Mouse (Mus musculus): ENCODE results near the gene Gm9803. TPM values are rescaled to one million over a fixed set of nuclear protein-coding genes. Genes with fewer than 3 reads are reported as not detected.
"Not testable (repeated sequence)": the region's sequence is repeated elsewhere in the genome, so short reads cannot be mapped to it uniquely, and the experiment has no call there.

The Gm9803 gene
- polyA plus RNA-seq (2012) = 0.57 and 1.1 TPM in 2 replicates

DNA sequence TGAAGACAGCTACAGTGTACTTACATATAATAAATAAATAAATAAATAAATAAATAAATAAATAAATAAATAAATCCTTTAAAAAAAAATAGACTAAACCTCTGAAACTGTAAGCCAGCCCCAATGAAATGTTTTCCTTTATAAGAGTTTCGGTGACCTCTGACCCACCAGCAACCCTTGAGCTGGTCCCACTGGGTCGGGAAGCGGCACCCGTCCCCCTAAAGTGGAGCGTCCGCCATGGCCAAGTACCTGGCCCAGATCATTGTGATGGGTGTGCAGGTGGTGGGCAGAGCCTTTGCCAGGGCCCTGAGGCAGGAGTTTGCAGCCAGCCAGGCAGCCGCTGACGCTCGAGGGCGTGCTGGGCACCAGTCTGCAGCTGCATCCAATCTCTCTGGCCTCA is at the start of gene Gm9803:
Gm9803 (plus strand) TSS at position 154 of the 400 bp plus-strand sequence.
- not testable (repeated sequence) for H3K4me1 ChIP-seq (ENCODE audit: control insufficient read depth); H3K4me3 ChIP-seq (replicated peaks); H3K9me3 ChIP-seq (ENCODE audit: control insufficient read depth, low read length); H3K27me3 ChIP-seq (ENCODE audit: control insufficient read depth)
- peaks cover 35% of the 10 kb centered on the region for H3K36me3 ChIP-seq (ENCODE audit: control insufficient read depth)

DNA sequence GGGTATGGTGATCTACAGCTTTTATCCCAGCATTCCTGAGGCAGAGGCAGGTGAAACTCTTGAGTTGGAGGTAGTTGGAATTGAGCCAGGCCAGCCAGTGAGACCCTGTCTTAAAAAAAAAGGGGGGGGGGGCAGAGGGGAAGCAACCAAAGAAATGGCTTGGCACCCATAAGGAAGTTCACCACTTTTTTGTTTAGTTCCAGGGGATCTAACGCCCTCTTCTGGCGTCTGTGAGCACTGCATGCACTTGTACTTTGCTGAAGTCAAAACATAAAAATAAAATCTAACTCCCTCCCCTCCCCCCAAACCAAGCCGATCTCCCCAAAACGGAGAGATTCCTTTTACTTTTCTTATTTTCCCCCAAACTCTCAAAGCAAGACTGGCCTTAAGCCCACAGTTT is 48.5 kb upstream of the Gm9803 start:
- TF ChIP-seq TAL1 (IDR thresholded peaks at IDR 0.05; ENCODE audit: low read length) (no peak), GATA1 (IDR thresholded peaks at IDR 0.05; ENCODE audit: low read length) (no peak)
- H3K4me1 ChIP-seq (ENCODE audit: control insufficient read depth) = peaks cover 29% of the 10 kb centered on the region

GRCm38 (mm10) chr10:43477459-43477858 is 46.4 kb upstream of the Gm9803 start:
- TF ChIP-seq TAL1 (IDR thresholded peaks at IDR 0.05; ENCODE audit: low read length) = no peak
- TF ChIP-seq GATA1 (IDR thresholded peaks at IDR 0.05; ENCODE audit: low read length) = no peak
- Histone ChIP-seq H3K9me3 (ENCODE audit: control insufficient read depth, low read length) (no peaks in the 10 kb centered on the region), H3K4me3 (replicated peaks) (peak overlapping the region; percentile 84), H3K36me3 (ENCODE audit: control insufficient read depth) (no peaks in the 10 kb centered on the region), H3K27me3 (ENCODE audit: control insufficient read depth) (peaks cover 17% of the 10 kb centered on the region), H3K4me1 (ENCODE audit: control insufficient read depth) (peaks cover 50% of the 10 kb centered on the region)

More for the DNA sequence above, 48.5 kb upstream of the Gm9803 start:
- Histone ChIP-seq H3K27me3 (ENCODE audit: control insufficient read depth) (peaks cover 17% of the 10 kb centered on the region), H3K9me3 (ENCODE audit: control insufficient read depth, low read length) (no peaks in the 10 kb centered on the region), H3K4me3 (replicated peaks) (no peak overlapping the region), H3K36me3 (ENCODE audit: control insufficient read depth) (no peaks in the 10 kb centered on the region)

GRCm38 (mm10) chr10:43477865-43478681 is 45.8 kb upstream of the Gm9803 start:
- Histone ChIP-seq H3K4me1 (ENCODE audit: control insufficient read depth) (peaks cover 51% of the 10 kb centered on the region), H3K36me3 (ENCODE audit: control insufficient read depth) (no peaks in the 10 kb centered on the region), H3K27me3 (ENCODE audit: control insufficient read depth) (peaks cover 17% of the 10 kb centered on the region), H3K9me3 (ENCODE audit: control insufficient read depth, low read length) (no peaks in the 10 kb centered on the region), H3K4me3 (replicated peaks) (peak overlapping the region; percentile 84)
- TF ChIP-seq GATA1 (IDR thresholded peaks at IDR 0.05; ENCODE audit: low read length) = no peak
- TF ChIP-seq TAL1 (IDR thresholded peaks at IDR 0.05; ENCODE audit: low read length) = no peak

- Histone ChIP-seq H3K36me3 (ENCODE audit: control insufficient read depth) (no peaks in the 10 kb centered on the region), H3K4me1 (ENCODE audit: control insufficient read depth) (peaks cover 57% of the 10 kb centered on the region), H3K4me3 (replicated peaks) (peak within 1 kb of the TSS; percentile 84), H3K9me3 (ENCODE audit: control insufficient read depth, low read length) (no peaks in the 10 kb centered on the region), H3K27me3 (ENCODE audit: control insufficient read depth) (peaks cover 17% of the 10 kb centered on the region)
- TF ChIP-seq GATA1 (IDR thresholded peaks at IDR 0.05; ENCODE audit: low read length) (no peak), TAL1 (IDR thresholded peaks at IDR 0.05; ENCODE audit: low read length) (no peak)
These were observed 45.0 kb upstream of the Gm9803 start, which contains the start of gene Bend3 for GRCm38 (mm10) chr10:43478751-43479435. Bend3 (plus strand) TSS chr10:43478831.

GRCm38 (mm10) chr10:43479436-43480157 is 44.3 kb upstream of the Gm9803 start:
- H3K9me3 ChIP-seq (ENCODE audit: control insufficient read depth, low read length) = no peaks in the 10 kb centered on the region
- H3K27me3 ChIP-seq (ENCODE audit: control insufficient read depth) = peaks cover 17% of the 10 kb centered on the region
- H3K4me3 ChIP-seq (replicated peaks) = peak overlapping the region; percentile 84
- no peak for TF ChIP-seq GATA1 (IDR thresholded peaks at IDR 0.05; ENCODE audit: low read length)
- no peak for TF ChIP-seq TAL1 (IDR thresholded peaks at IDR 0.05; ENCODE audit: low read length)
- no peaks in the 10 kb centered on the region for H3K36me3 ChIP-seq (ENCODE audit: control insufficient read depth)
- peaks cover 59% of the 10 kb centered on the region for H3K4me1 ChIP-seq (ENCODE audit: control insufficient read depth)

GRCm38 (mm10) chr10:43480227-43480849 is 43.5 kb upstream of the Gm9803 start:
- Histone ChIP-seq H3K9me3 (ENCODE audit: control insufficient read depth, low read length) (no peaks in the 10 kb centered on the region), H3K4me1 (ENCODE audit: control insufficient read depth) (peaks cover 59% of the 10 kb centered on the region), H3K4me3 (replicated peaks) (peak overlapping the region; percentile 84), H3K27me3 (ENCODE audit: control insufficient read depth) (peaks cover 17% of the 10 kb centered on the region), H3K36me3 (ENCODE audit: control insufficient read depth) (no peaks in the 10 kb centered on the region)
- no peak for TF ChIP-seq GATA1 (IDR thresholded peaks at IDR 0.05; ENCODE audit: low read length)
- no peak for TF ChIP-seq TAL1 (IDR thresholded peaks at IDR 0.05; ENCODE audit: low read length)

GRCm38 (mm10) chr10:43481179-43481578 is 42.7 kb upstream of the Gm9803 start:
- H3K36me3 ChIP-seq (ENCODE audit: control insufficient read depth) = no peaks in the 10 kb centered on the region
- H3K27me3 ChIP-seq (ENCODE audit: control insufficient read depth) = peaks cover 17% of the 10 kb centered on the region
- no peak for TF ChIP-seq TAL1 (IDR thresholded peaks at IDR 0.05; ENCODE audit: low read length)
- no peak for TF ChIP-seq GATA1 (IDR thresholded peaks at IDR 0.05; ENCODE audit: low read length)
- no peaks in the 10 kb centered on the region for H3K9me3 ChIP-seq (ENCODE audit: control insufficient read depth, low read length)
- H3K4me1 ChIP-seq (ENCODE audit: control insufficient read depth) = peaks cover 57% of the 10 kb centered on the region
- H3K4me3 ChIP-seq (replicated peaks) = no peak overlapping the region
